Mouse (Mus musculus): ENCODE data around the gene Itfg1. TPM values are rescaled to one million over a fixed set of nuclear protein-coding genes. Genes with fewer than 3 reads are reported as not detected.
A peak's percentile ranks its signal among the peaks of the same experiment; 100 is the strongest.
"Not testable (repeated sequence)": the region's sequence is repeated elsewhere in the genome, so short reads cannot be mapped to it uniquely, and the experiment has no call there.

Itfg1 gene
- total RNA-seq, 2 experiments from 2014 or later = 152 to 156 TPM

GRCm38 (mm10) chr8:85839916-85840656 is 635 bp downstream of the Itfg1 start:
- no peak for TF ChIP-seq CTCF (conservative IDR thresholded peaks at IDR 0.05)
- peak overlapping the region; percentile 100 for H3K27ac ChIP-seq
- no peak for DNase-seq (ENCODE audit: low spot score in 2 of 2)

GRCm38 (mm10) chr8:85813621-85814020 is 27.1 kb downstream of the Itfg1 start:
- no peak overlapping the region for H3K4me3 ChIP-seq
- no peak overlapping the region for H3K27ac ChIP-seq
- no peak for DNase-seq (ENCODE audit: low spot score in 2 of 2)
- TF ChIP-seq CTCF (conservative IDR thresholded peaks at IDR 0.05) = no peak

More at GRCm38 (mm10) chr8:85839916-85840656, 635 bp downstream of the Itfg1 start:
- peak overlapping the region; percentile 96 for H3K4me3 ChIP-seq

GRCm38 (mm10) chr8:85801408-85801807 is 39.3 kb downstream of the Itfg1 start:
- TF ChIP-seq CTCF (conservative IDR thresholded peaks at IDR 0.05) = no peak
- H3K4me3 ChIP-seq = no peak overlapping the region
- no peak overlapping the region for H3K27ac ChIP-seq

GRCm38 (mm10) chr8:85800164-85800563 is 40.6 kb downstream of the Itfg1 start:
- DNase-seq (ENCODE audit: low spot score in 2 of 2) = no peak
- Histone ChIP-seq H3K27ac (no peak overlapping the region), H3K4me3 (no peak overlapping the region)
- TF ChIP-seq CTCF (conservative IDR thresholded peaks at IDR 0.05) = no peak

More at GRCm38 (mm10) chr8:85801408-85801807, 39.3 kb downstream of the Itfg1 start:
- no peak for DNase-seq (ENCODE audit: low spot score in 2 of 2)

DNA sequence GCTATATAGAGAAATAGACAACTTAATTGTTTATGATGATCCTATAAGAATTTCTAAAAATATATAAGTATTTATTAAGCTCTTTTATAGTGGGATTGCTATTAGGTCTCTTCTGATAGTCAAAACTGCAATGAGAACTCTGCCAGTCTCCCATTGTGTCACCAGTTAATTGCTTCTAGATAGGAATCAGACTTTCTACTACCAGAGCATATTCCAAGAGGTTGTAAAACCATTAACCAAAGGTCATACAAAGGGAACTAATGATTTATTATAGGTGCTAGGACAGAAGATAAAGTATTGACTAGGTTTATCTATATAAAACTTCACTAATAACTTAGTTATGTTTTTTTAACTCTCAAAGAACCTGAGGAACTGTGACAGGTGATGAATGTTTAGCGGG is 44.3 kb downstream of the Itfg1 start:
- H3K4me3 ChIP-seq, H3K27ac ChIP-seq: not testable (repeated sequence)

DNA sequence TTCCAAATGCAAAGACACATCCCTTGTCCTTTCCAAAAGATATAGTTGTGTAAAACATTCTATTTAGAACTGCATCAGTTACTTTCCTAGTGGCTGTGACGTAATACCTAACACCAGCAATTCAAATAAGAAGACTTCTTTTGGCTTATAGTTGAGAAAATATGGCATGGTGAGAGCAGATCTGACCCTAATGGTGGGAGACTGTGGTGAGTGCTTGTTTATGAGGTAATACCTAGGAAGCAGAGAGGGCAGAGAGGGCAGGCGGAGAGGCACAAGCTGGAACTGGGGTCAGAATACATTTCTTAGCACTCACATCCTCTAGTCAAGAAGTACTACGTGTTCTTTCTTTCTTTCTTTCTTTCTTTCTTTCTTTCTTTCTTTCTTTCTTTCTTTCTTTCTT is 52.4 kb downstream of the Itfg1 start:
- no peak overlapping the region for H3K4me3 ChIP-seq
- H3K27ac ChIP-seq = no peak overlapping the region
- TF ChIP-seq CTCF (conservative IDR thresholded peaks at IDR 0.05) = no peak
- no peak for DNase-seq (ENCODE audit: low spot score in 2 of 2)

More for the DNA sequence above, 44.3 kb downstream of the Itfg1 start:
- not testable (repeated sequence) for DNase-seq (ENCODE audit: low spot score in 2 of 2)

- TF ChIP-seq CTCF (conservative IDR thresholded peaks at IDR 0.05) = no peak
- no peak overlapping the region for H3K27ac ChIP-seq
- H3K4me3 ChIP-seq = no peak overlapping the region
- DNase-seq (ENCODE audit: low spot score in 2 of 2) = no peak
Measured at GRCm38 (mm10) chr8:85787909-85788308, 52.8 kb downstream of the Itfg1 start.

GRCm38 (mm10) chr8:85785506-85785905 is 55.2 kb downstream of the Itfg1 start:
- no peak for DNase-seq (ENCODE audit: low spot score in 2 of 2)
- peak overlapping the region; percentile 61 for H3K27ac ChIP-seq
- H3K4me3 ChIP-seq = no peak overlapping the region
- no peak for TF ChIP-seq CTCF (conservative IDR thresholded peaks at IDR 0.05)

DNA sequence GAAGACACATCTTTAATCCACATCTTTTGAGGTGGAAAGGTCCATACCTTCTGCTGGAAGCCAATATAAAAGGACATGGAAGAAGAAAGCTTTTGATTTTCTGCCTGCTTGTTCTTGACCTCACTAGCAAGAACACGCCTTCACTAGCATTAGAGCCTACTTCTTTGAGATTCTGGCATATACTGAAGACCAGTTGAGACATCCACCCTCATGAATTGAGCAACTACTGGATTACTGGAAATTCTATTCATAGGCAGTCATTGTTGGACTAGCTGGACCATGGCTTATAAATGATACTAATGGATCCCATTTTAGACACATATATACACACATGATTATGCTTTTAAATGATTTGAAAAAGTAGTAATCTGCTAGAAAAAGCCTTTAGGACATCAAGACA is 56.9 kb downstream of the Itfg1 start:
- H3K4me3 ChIP-seq = no peak overlapping the region
- DNase-seq (ENCODE audit: low spot score in 2 of 2) = no peak
- H3K27ac ChIP-seq = no peak overlapping the region
- TF ChIP-seq CTCF (conservative IDR thresholded peaks at IDR 0.05) = no peak

- DNase-seq (ENCODE audit: low spot score in 2 of 2) = no peak
- Histone ChIP-seq H3K27ac (no peak overlapping the region), H3K4me3 (no peak overlapping the region)
- TF ChIP-seq CTCF (conservative IDR thresholded peaks at IDR 0.05) = no peak
Measured at GRCm38 (mm10) chr8:85780091-85780490, 60.6 kb downstream of the Itfg1 start.

DNA sequence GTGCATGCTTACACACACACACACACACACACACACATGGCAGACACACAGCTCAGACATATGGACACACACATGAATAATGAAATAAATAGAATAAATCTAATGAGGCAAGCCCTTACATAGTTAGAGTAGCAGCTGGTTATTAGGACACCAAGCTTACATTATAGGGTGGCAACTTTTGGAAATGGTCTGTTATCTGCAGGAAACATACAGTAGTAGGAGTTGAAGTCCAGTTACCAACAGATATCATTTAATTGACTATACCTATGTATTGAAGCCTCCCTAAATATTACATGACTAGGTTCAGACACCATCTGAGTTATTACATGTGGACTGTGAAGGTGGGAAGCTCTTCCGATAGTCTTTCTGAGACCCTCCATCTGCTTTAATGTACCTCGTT is 95.7 kb downstream of the Itfg1 start:
- DNase-seq (ENCODE audit: low spot score in 2 of 2) = no peak
- Histone ChIP-seq H3K27ac (no peak overlapping the region), H3K4me3 (no peak overlapping the region)
- TF ChIP-seq CTCF (conservative IDR thresholded peaks at IDR 0.05) = no peak

GRCm38 (mm10) chr8:85730545-85730944 is 110.2 kb downstream of the Itfg1 start:
- Histone ChIP-seq H3K4me3 (no peak overlapping the region), H3K27ac (no peak overlapping the region)
- DNase-seq (ENCODE audit: low spot score in 2 of 2) = no peak
- TF ChIP-seq CTCF (conservative IDR thresholded peaks at IDR 0.05) = no peak

DNA sequence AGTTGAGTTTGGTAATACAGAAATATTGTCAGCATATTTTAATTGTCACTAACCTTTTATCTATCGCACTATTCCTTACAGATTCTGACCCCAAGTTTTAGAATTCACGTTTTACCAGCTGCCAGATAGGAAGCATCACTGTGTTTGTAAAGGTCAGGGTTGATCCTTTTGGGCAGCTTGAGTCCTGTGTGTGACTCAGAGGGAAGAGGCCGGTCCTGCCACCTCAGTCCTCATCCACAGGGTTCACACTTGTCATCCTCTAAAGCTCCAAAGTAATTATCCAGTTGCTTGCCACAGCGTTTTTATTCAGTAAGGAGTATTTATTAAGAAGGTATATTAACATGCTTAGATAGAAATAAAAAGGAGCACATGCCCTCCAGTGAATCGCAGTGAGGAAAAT is 123.5 kb downstream of the Itfg1 start:
- no peak for DNase-seq (ENCODE audit: low spot score in 2 of 2)
- TF ChIP-seq CTCF (conservative IDR thresholded peaks at IDR 0.05) = no peak
- Histone ChIP-seq H3K27ac (no peak overlapping the region), H3K4me3 (no peak overlapping the region)

DNA sequence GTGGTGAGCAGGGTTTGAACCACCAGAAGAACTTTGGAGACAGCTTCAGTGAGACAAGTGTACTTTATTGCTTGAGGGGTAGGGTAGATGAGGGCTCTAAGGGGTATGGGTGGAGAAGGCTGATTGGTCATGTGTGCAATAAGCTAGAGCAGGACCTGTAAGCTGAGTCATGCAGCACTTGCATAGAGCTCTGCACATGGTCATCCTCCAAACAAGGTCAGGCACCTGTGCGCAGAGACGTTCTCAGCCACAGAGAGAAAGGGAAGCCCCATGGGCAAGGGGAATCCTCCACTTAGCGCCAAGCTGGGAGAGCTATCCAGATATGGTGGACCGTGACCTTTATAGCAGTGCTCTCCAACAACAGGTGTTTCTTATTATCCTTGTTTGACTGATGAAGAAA is 124.0 kb downstream of the Itfg1 start:
- Histone ChIP-seq H3K4me3 (no peak overlapping the region), H3K27ac (no peak overlapping the region)
- no peak for DNase-seq (ENCODE audit: low spot score in 2 of 2)
- TF ChIP-seq CTCF (conservative IDR thresholded peaks at IDR 0.05) = no peak

All from layer of hippocampus, adult 2 months (tissue).